Mouse (Mus musculus): ENCODE data around the gene Ate1.

GRCm38 (mm10) chr7:130519096-130520048 is 797 bp downstream of the Ate1 start:
- TF ChIP-seq CTCF (conservative IDR thresholded peaks at IDR 0.05; ENCODE audit: low read length), result no peak
- TF ChIP-seq NANOG (IDR thresholded peaks at IDR 0.05; ENCODE audit: borderline replicate concordance, low read length), result no peak

Data from E14TG2a.4 (cell line).